Mouse (Mus musculus) cortical plate, adult 2 months (tissue): Measurements from ENCODE around the gene Baat. TPM values are rescaled to one million over a fixed set of nuclear protein-coding genes. Genes with fewer than 3 reads are reported as not detected.

Source experiments
- H3K27ac ChIP-seq: fragments of 200-500 bp; 2 replicates; pipeline ENCODE4 v1.5.1; 2012; ENCODE audit warnings: low read length, control low read depth, inconsistent platforms; ENCODE audit not compliant: insufficient read depth
- H3K4me1 ChIP-seq: fragments of 200-500 bp; 2 replicates; pipeline ENCODE4 v1.6.1; 2011; ENCODE audit warnings: low read length; ENCODE audit not compliant: control insufficient read depth, insufficient read depth
- H3K4me3 ChIP-seq: fragments of 200-500 bp; 2 replicates; pipeline ENCODE4 v1.5.1; 2011; ENCODE audit warnings: mild to moderate bottlenecking, low read length, control low read depth; ENCODE audit not compliant: insufficient read depth
- CTCF ChIP-seq: fragments of 200-500 bp; IDR thresholded peaks from 2 replicates; pipeline ENCODE4 v1.5.1; 2011; ENCODE audit warnings: mild to moderate bottlenecking, control low read depth, low read length; ENCODE audit not compliant: insufficient read depth; ENCODE audit errors: extremely low read depth
- POLR2A ChIP-seq: fragments of 200-500 bp; IDR thresholded peaks from 2 replicates; pipeline ENCODE4 v1.6.1; 2011; ENCODE audit warnings: mild to moderate bottlenecking, low read length, control low read depth; ENCODE audit not compliant: insufficient read depth; ENCODE audit errors: extremely low read depth
- polyA plus RNA-seq: library from polyadenylated mRNA; depleted of rRNA; stranded (reverse); fragments of >200 nt; gene quantifications from 2 replicates; pipeline ENCODE4 v1.2.3, GENCODE M21; 2012; rRNA removed

Gene Baat
- 0.13 and 0.23 TPM in 2 replicates for polyA plus RNA-seq

DNA sequence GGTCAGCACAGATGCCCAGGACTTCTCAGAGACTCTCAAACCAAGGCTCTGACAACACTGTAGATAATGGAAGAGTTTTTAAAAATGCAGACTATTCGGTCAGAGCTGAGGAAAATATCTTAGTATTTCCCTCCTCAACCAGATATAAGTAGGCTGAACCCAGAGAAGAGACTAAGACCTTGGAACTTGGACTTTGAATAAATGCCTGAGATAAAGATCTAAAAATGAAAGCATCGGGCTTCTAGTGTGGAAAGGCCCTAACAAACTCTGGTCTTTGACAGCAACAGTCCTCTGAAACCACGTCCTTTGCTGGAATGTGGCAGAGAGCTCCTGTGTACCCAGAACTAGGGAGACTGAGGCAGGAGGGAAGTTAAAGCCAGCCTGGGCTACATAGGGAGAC is at the start of gene Baat:
TSS of gene Baat (minus strand) at position 172 of the 400 bp plus-strand sequence.
- TF ChIP-seq POLR2A (no peak), CTCF (no peak)
- H3K4me3 ChIP-seq = no peak within 1 kb of the TSS
- H3K27ac ChIP-seq = no peak within 1 kb of the TSS; the same call in 1 of the 2 replicates
- H3K4me1 ChIP-seq = no peaks in the 10 kb centered on the region

GRCm38 (mm10) chr4:49553380-49553779 is 47.0 kb upstream of the Baat start:
- no peak overlapping the region for H3K27ac ChIP-seq

DNA sequence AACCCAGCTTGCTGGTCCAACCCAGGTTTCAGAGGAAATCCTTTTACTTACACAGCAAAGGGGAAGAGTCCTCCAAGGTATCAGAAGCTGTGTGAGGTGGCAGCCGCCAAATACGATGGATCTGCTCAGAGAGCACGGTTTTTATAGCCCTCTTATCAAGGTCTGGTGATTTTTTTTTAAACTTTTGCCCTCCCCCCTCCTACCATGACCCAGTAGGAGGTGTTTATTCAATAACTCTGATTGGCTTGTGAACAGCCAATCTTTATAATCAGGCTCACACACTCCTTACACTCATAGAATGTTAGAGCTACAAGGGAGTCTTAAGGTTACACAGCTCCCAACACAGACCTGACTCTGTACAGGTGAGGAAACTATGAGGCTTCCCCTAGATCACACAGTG is 43.0 kb upstream of the Baat start, which contains the start of gene Aldob:
TSS of gene Aldob (minus strand) at position 164 of the 400 bp plus-strand sequence.
- Histone ChIP-seq H3K4me1 (no peaks in the 10 kb centered on the region), H3K4me3 (no peak within 1 kb of the TSS), H3K27ac (no peak within 1 kb of the TSS)
- TF ChIP-seq POLR2A (no peak), CTCF (no peak)

More at GRCm38 (mm10) chr4:49553380-49553779, 47.0 kb upstream of the Baat start:
- Histone ChIP-seq H3K4me3 (no peak overlapping the region), H3K4me1 (no peaks in the 10 kb centered on the region)
- no peak for TF ChIP-seq POLR2A
- no peak for TF ChIP-seq CTCF

GRCm38 (mm10) chr4:49547544-49548219 is 41.3 kb upstream of the Baat start:
- Histone ChIP-seq H3K4me1 (no peaks in the 10 kb centered on the region), H3K4me3 (no peak overlapping the region), H3K27ac (no peak overlapping the region)
- TF ChIP-seq POLR2A (no peak), CTCF (no peak)

- H3K4me3 ChIP-seq = no peak overlapping the region
- TF ChIP-seq CTCF (no peak), POLR2A (no peak)
- H3K4me1 ChIP-seq = no peaks in the 10 kb centered on the region
- H3K27ac ChIP-seq = no peak overlapping the region
Measured at GRCm38 (mm10) chr4:49546873-49547543, 40.7 kb upstream of the Baat start.

- Histone ChIP-seq H3K4me1 (no peaks in the 10 kb centered on the region), H3K4me3 (no peak overlapping the region), H3K27ac (no peak overlapping the region)
- TF ChIP-seq CTCF = no peak
- no peak for TF ChIP-seq POLR2A
Measured at GRCm38 (mm10) chr4:49546026-49546425, 39.7 kb upstream of the Baat start.

- H3K27ac ChIP-seq = no peak overlapping the region
- no peak overlapping the region for H3K4me3 ChIP-seq
- TF ChIP-seq POLR2A (no peak), CTCF (no peak)
- H3K4me1 ChIP-seq = no peaks in the 10 kb centered on the region
Measured at GRCm38 (mm10) chr4:49540966-49541365, 34.6 kb upstream of the Baat start.

GRCm38 (mm10) chr4:49539665-49540064 is 33.3 kb upstream of the Baat start:
- H3K4me1 ChIP-seq = no peaks in the 10 kb centered on the region
- TF ChIP-seq CTCF = no peak
- TF ChIP-seq POLR2A = no peak
- H3K4me3 ChIP-seq = no peak overlapping the region
- no peak overlapping the region for H3K27ac ChIP-seq

- no peak for TF ChIP-seq POLR2A
- TF ChIP-seq CTCF = no peak
- no peak overlapping the region for H3K4me3 ChIP-seq
- H3K27ac ChIP-seq = no peak overlapping the region
- H3K4me1 ChIP-seq = no peaks in the 10 kb centered on the region
Measured at GRCm38 (mm10) chr4:49536671-49537070, 30.3 kb upstream of the Baat start.
